Mouse (Mus musculus) gastrocnemius, adult 18-20 months (tissue): ENCODE measurements at regions not wholly inside any gene's neighbourhood (a gene's known extent, or its start where the extent isn't known, plus 50 kb on each side); places are given as distances from the start of the nearest gene placed in this dataset.

Experiments
- DNase-seq: peaks from one replicate; pipeline ENCODE4 v3.0.0; 2021; ENCODE audit warnings: low spot score

DNA sequence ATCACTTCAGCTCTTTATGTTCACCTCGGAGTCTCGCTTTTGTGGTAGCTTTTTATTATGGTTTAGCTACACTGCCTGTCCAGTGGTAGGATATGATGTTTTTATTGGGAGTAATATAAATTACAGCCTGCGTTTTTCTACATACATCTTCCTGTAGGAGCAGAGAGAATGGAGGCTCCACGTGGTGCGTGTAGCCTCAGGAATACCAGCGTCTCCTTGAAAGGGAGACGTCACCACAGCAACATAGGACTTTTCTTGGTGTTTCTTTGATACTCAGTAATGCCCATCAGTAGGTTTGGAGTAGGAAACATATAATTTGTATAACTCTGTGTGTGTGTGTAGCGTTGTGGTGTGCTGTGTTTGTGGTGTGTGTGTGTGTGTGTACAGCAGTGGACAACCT lies 150.7 kb downstream of the Ndufs4 start:
- DNase-seq, result no peak

DNA sequence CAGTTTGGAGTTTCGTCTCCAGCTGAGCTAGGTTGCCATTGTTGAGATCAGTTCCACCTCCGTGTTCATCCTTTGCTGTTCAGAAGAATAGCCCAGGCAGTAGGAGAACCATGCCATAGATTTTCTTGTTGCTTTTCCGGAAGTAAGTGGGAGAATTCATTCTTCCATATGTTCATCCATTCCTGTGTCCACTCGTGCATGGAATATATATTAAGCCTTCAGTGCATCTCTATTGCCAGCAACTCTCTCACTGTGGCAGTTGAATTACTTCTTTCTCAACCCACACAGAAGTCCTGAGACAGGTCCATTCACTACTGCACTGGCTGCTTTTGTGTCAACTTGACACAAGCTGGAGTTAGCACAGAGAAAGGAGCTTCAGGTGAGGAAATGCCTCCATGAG lies 152.2 kb downstream of the Ndufs4 start:
- no peak for DNase-seq

DNA sequence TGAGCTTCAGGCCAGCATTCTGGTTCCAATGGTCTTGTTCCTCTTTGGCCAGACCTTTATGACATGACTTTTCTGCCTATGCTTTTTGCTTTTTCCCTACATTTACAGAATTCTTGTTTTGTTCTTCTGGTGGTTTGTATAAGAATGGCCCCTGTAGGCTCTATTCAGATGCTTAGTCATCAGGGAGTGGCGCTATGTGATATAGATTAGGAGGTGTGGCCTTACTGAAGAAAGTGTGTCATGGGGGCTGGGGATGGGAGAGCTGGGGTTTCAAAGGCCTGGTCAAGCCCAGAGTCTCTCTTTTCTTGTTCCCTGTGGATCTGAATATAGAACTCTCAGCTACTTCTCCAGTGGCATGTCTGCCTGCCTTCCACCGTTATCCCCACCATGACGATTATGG lies 155.9 kb downstream of the Ndufs4 start:
- no peak for DNase-seq

DNA sequence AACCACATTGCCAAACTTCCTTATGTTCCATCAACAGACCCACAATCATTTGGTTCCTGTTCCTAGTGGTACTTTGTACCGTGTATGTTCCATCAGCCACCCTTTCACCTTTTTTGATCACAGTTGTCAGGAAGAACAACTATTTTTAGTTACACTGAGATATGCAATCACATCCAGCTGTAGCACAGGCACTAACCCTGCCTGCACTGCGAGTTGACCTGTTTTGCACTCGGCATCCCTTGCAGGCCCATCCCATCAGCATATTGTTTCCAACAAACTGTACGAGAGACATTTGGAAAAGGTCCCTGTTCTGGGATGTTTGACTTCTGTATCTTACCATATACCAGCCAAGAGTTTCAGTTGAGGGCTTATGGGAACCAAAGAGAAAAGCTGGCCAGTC lies 157.5 kb downstream of the Ndufs4 start:
- peak; percentile 2 for DNase-seq

DNA sequence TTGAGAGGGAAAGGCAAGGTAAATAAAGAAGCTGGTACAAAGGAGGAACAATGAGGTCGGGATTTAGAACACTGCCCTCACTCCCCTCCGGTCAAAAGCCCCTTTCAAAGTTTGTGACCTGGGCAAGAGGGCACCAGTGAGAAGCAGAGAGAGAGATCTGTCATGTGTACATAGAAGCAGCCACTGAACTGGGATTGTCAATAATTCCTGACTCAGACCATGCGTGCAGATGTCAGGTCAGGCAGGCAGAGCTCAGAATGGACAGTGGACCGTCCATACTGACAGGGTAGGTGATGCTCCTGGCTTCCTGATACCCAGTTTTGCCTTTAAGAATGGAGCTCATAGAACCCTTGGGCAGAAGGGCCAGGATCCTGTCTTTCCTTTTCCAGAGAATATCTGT lies 161.0 kb downstream of the Ndufs4 start:
- DNase-seq, result no peak

DNA sequence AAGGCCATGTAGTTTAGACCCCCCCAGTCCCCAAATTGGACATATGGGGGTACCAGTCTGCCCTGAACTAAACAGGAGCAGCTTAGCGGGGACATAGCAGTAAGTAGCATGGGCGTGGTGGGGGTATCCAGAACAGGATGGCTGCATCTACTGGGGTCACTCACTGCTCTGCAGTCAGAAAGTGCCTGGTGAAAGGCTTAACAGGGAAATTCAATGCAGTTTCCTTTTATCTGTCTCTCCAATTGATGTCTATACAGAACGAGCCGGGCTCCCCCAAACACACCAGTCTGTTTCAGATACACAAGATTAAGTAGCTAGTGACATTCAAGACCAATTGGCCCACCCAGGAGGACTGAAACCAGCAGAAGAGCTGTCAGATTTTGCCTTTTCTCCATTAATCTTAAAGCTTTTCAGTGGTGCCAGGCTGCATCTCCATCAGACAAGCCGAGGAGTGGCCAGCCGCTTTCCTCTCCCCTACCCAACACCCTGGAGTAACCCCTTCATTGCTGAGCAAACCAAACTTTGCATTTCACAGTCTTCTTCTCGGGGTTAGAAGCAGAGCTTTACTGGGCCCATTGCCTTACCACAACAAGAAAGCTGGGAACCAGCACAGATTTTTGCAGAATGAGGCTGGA lies 161.7 kb downstream of the Ndufs4 start:
- no peak for DNase-seq

DNA sequence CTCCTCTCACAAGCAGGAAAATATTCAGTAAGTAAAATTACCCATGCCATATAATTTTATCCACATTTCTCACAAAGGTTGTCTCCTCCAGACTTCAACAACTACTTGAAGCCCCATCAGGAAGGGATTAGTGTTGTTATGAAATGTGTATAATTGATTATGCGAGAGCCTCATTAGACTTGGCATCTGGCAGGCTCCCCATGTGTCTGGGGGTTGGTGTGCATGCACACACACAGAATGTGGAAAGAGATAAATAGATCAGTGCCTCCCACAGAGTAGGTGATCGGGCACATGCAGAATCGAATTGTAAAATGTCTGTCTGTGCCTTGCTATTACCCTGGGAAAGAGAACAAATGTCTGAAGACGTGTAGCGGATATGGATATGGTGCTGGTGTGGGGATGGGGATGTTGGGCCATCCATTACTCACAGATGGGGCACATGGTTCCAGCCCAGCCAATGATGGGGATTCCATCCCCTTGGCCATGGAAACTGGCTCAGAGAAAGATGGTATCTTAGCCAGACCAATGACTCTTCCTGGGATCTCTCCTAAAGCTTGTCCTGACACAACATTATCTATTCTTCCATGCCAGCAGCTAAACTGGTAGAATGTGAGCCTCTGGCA lies 168.1 kb downstream of the Ndufs4 start:
- DNase-seq, result no peak

DNA sequence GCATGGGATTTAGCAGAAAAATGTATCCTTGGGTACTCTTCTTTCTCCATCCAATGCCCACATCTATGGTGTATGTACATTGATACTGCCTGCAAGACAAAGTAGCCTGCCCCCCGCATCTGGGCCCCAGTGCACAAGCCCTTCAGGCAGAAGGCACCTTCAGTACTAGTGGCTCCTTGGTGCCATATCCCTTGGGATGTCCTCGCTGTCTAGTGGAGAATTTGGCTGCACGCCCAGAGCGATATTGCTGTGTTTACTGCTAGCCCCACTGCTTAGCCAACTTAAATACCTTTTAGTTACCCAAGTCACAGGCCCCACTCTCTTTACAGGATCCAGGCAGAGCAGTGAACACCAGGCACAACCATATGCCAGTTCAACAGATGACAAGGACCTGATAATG lies 173.0 kb downstream of the Ndufs4 start:
- DNase-seq, result no peak
